Mouse (Mus musculus) heart, embryonic 16.5 days (tissue): ENCODE measurements around the gene Retreg1. TPM values are rescaled to one million over a fixed set of nuclear protein-coding genes. Genes with fewer than 3 reads are reported as not detected.

ENCODE experiments used
- microRNA-seq: library from miRNA; unstranded; fragments of <30 nt; microRNA quantifications from one replicate; pipeline ENCODE4, GENCODE M21; 2017
- polyA plus RNA-seq: library from polyadenylated mRNA; unstranded; fragments of >200 nt; fragmentation: Nextera tagmentation; extraction: Ambion mirVana; gene quantifications from 2 replicates; pipeline ENCODE4 v1.2.1, GENCODE M21; 2015

Gene Retreg1
- polyA plus RNA-seq, 1 experiment from 2014 or later = 97.5 TPM

Small RNA genes lying within 50 kb of the gene (microRNA-seq; reads per million reads assigned to microRNA genes)
- gene Mir7212 = not detected

Other genes starting within 250 kb of the Retreg1 start
- 14.9 and 15.1 TPM in 2 replicates for gene Myo10, start 220.7 kb upstream of the Retreg1 start, polyA plus RNA-seq
- 16.8 and 18.1 TPM in 2 replicates for gene Zfp622, start 141.2 kb downstream of the Retreg1 start, polyA plus RNA-seq